Mouse (Mus musculus): ENCODE results near the gene Wasf3.
A peak's percentile ranks its signal among the peaks of the same experiment; 100 is the strongest.

Wasf3 gene

GRCm38 (mm10) chr5:146384935-146385591 lies at the start of gene Wasf3:
Gene Wasf3, plus strand, starts transcription at chr5:146384985.
- peak; percentile 76 for DNase-seq (ENCODE audit: low read depth, low spot score)

- no peak for DNase-seq (ENCODE audit: low read depth, low spot score)
Measured at GRCm38 (mm10) chr5:146338064-146338463, 46.7 kb upstream of the Wasf3 start.

- DNase-seq (ENCODE audit: low read depth, low spot score), result no peak
Measured at GRCm38 (mm10) chr5:146340037-146340436, 44.7 kb upstream of the Wasf3 start.

GRCm38 (mm10) chr5:146344911-146345686 lies 39.7 kb upstream of the Wasf3 start:
- peak; percentile 11 for DNase-seq (ENCODE audit: low read depth, low spot score)

GRCm38 (mm10) chr5:146347081-146347480 lies 37.7 kb upstream of the Wasf3 start:
- no peak for DNase-seq (ENCODE audit: low read depth, low spot score)

- DNase-seq (ENCODE audit: low read depth, low spot score), result no peak
Measured at GRCm38 (mm10) chr5:146349183-146349582, 35.6 kb upstream of the Wasf3 start.

GRCm38 (mm10) chr5:146350784-146351183 lies 34.0 kb upstream of the Wasf3 start:
- no peak for DNase-seq (ENCODE audit: low read depth, low spot score)

- no peak for DNase-seq (ENCODE audit: low read depth, low spot score)
Measured at GRCm38 (mm10) chr5:146352006-146352405, 32.8 kb upstream of the Wasf3 start.

GRCm38 (mm10) chr5:146360386-146360785 lies 24.4 kb upstream of the Wasf3 start:
- no peak for DNase-seq (ENCODE audit: low read depth, low spot score)

GRCm38 (mm10) chr5:146362711-146363110 lies 22.1 kb upstream of the Wasf3 start:
- DNase-seq (ENCODE audit: low read depth, low spot score), result no peak

- DNase-seq (ENCODE audit: low read depth, low spot score), result no peak
Measured at GRCm38 (mm10) chr5:146368356-146368755, 16.4 kb upstream of the Wasf3 start.

- DNase-seq (ENCODE audit: low read depth, low spot score), result no peak
Measured at GRCm38 (mm10) chr5:146368971-146369370, 15.8 kb upstream of the Wasf3 start.

- no peak for DNase-seq (ENCODE audit: low read depth, low spot score)
Measured at GRCm38 (mm10) chr5:146370794-146371193, 14.0 kb upstream of the Wasf3 start.

- no peak for DNase-seq (ENCODE audit: low read depth, low spot score)
Measured at GRCm38 (mm10) chr5:146373238-146373637, 11.5 kb upstream of the Wasf3 start.

GRCm38 (mm10) chr5:146376601-146377000 lies 8.2 kb upstream of the Wasf3 start:
- DNase-seq (ENCODE audit: low read depth, low spot score), result peak; percentile 33

GRCm38 (mm10) chr5:146380041-146380440 lies 4.7 kb upstream of the Wasf3 start:
- no peak for DNase-seq (ENCODE audit: low read depth, low spot score)

- no peak for DNase-seq (ENCODE audit: low read depth, low spot score)
Measured at GRCm38 (mm10) chr5:146382268-146382667, 2.5 kb upstream of the Wasf3 start.

- DNase-seq (ENCODE audit: low read depth, low spot score), result no peak
Measured at GRCm38 (mm10) chr5:146383401-146383800, 1.4 kb upstream of the Wasf3 start.

- DNase-seq (ENCODE audit: low read depth, low spot score), result no peak
Measured at GRCm38 (mm10) chr5:146385989-146386388, 1.2 kb downstream of the Wasf3 start.

GRCm38 (mm10) chr5:146386906-146387305 lies 2.1 kb downstream of the Wasf3 start:
- DNase-seq (ENCODE audit: low read depth, low spot score), result no peak

GRCm38 (mm10) chr5:146394563-146394962 lies 9.8 kb downstream of the Wasf3 start:
- DNase-seq (ENCODE audit: low read depth, low spot score), result no peak

- DNase-seq (ENCODE audit: low read depth, low spot score), result no peak
Measured at GRCm38 (mm10) chr5:146397253-146397652, 12.5 kb downstream of the Wasf3 start.
